Mouse (Mus musculus) intestine, embryonic 14.5 days (tissue): ENCODE measurements around the gene Znrf1. TPM values are rescaled to one million over a fixed set of nuclear protein-coding genes. Genes with fewer than 3 reads are reported as not detected.

Source experiments
- ATAC-seq: fragments of 200-750 bp; cut with Nextera tagmentation; replicated peaks from 2 replicates; pipeline ENCODE4 v1.8.0; 2017; ENCODE audit warnings: low read depth, moderate number of reproducible peaks, moderate TSS enrichment, moderate library complexity; ENCODE audit not compliant: low FRiP score, low TSS enrichment
- DNase-seq: peaks from one replicate; pipeline ENCODE4 v3.0.0-alpha.2; 2018; ENCODE audit warnings: low spot score
- H3K27ac ChIP-seq: fragments of 300-500 bp; sonication (generic); 2 replicates; pipeline ENCODE4 v1.5.1; 2014; ENCODE audit warnings: low read depth, mild to moderate bottlenecking, control low read depth
- H3K27me3 ChIP-seq: fragments of 300-500 bp; sonication (generic); replicated peaks from 2 replicates; pipeline ENCODE4 v1.6.1; 2014; ENCODE audit warnings: low read length, control low read depth; ENCODE audit not compliant: control insufficient read depth, insufficient read depth
- H3K36me3 ChIP-seq: fragments of 300-500 bp; sonication (generic); 2 replicates; pipeline ENCODE4 v1.6.1; 2014; ENCODE audit warnings: low read length, control low read depth; ENCODE audit not compliant: control insufficient read depth, insufficient read depth
- H3K4me1 ChIP-seq: fragments of 300-500 bp; sonication (generic); replicated peaks from 2 replicates; pipeline ENCODE4 v1.6.1; 2014; ENCODE audit warnings: low read length, control low read depth, mixed read lengths; ENCODE audit not compliant: control insufficient read depth, insufficient read depth
- H3K4me2 ChIP-seq: fragments of 300-500 bp; sonication (generic); 2 replicates; pipeline ENCODE4 v1.6.1; 2014; ENCODE audit warnings: low read length
- H3K4me3 ChIP-seq: fragments of 300-500 bp; sonication (generic); 2 replicates; pipeline ENCODE4 v1.5.1; 2014; ENCODE audit warnings: low read depth, low read length, control low read depth, mixed read lengths
- H3K9ac ChIP-seq: fragments of 300-500 bp; sonication (generic); 2 replicates; pipeline ENCODE4 v1.6.1; 2014; ENCODE audit warnings: mild to moderate bottlenecking, low read length
- H3K9me3 ChIP-seq: fragments of 300-500 bp; sonication (generic); 2 replicates; pipeline ENCODE4 v1.6.1; 2016; ENCODE audit warnings: low read length, control low read depth; ENCODE audit not compliant: control insufficient read depth
- WGBS: fragments of 180-500 bp; shearing (Covaris S2); extraction: QIAGEN DNeasy Blood & Tissue Kit; methylation state at CpG from one replicate; pipeline ENCODE4 v1.1.7; 2014; 5-methylcytosine and 5-hydroxymethylcytosine counted together
- polyA plus RNA-seq: library from polyadenylated mRNA; unstranded; fragments of >200 nt; fragmentation: Nextera tagmentation; extraction: Ambion mirVana; gene quantifications from 2 replicates; pipeline ENCODE4 v1.2.1, GENCODE M21; 2014

Gene Znrf1
- polyA plus RNA-seq, 1 experiment from 2014 or later: 34.2 TPM

- Histone ChIP-seq H3K9me3 (no peaks in the 10 kb centered on the region), H3K36me3 (no peaks in the 10 kb centered on the region), H3K9ac (no peak overlapping the region), H3K27ac (no peak overlapping the region), H3K4me2 (no peak overlapping the region), H3K4me1 (peaks cover 21% of the 10 kb centered on the region), H3K27me3 (no peaks in the 10 kb centered on the region), H3K4me3 (no peak overlapping the region)
- DNase-seq (no peak), ATAC-seq (no peak)
- 73% methylated on average over 3 of the region's 3 CpGs for WGBS
Measured at GRCm38 (mm10) chr8:111590214-111590613, 54.3 kb downstream of the Znrf1 start.

GRCm38 (mm10) chr8:111591176-111591575, 55.3 kb downstream of the Znrf1 start:
- ATAC-seq (no peak), DNase-seq (no peak)
- Histone ChIP-seq H3K4me3 (no peak overlapping the region), H3K36me3 (no peaks in the 10 kb centered on the region), H3K4me2 (no peak overlapping the region), H3K27ac (no peak overlapping the region), H3K9ac (no peak overlapping the region), H3K9me3 (no peaks in the 10 kb centered on the region), H3K27me3 (no peaks in the 10 kb centered on the region), H3K4me1 (peaks cover 31% of the 10 kb centered on the region)

- WGBS: 73% methylated on average over 7 of the region's 7 CpGs
- no peak overlapping the region for H3K9ac ChIP-seq
Measured at GRCm38 (mm10) chr8:111592390-111592910, 56.6 kb downstream of the Znrf1 start.

DNA sequence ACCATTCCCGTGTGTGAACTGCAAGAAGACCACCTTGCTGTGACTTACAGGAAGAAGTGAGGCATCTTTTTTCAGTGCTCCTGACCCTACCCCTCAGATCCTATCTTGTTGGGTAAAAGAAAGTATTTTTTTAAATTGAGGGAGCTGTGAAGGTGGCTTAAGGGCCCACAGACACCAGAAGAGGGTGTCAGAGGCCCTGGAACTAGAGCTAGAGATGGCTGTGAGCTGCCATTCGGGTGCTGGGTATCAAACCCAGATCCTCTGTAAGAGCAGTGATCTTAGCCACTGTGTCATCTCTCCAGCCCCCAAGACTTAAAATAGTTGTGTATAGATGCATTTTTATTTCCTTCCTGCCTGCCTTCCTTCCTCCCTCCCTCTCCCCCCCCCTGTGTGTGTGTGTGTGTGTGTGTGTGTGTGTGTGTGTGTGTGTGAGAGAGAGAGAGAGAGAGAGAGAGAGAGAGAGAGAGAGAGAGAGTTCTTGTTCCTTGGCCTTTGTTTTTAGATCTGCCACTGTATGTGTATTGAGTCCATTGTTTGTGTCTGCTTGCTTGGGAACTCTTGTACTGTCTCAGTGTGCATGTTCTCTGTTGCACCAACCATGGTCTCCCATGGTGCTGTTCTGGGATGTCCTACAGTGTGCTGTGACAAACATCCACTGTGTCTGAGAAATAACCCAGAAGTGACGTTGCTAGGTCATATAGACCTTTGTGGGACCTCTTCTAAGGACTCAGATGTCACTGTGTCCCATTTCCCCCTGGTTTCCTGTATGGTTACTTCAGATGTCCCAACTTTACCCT, 58.3 kb downstream of the Znrf1 start:
- DNase-seq (no peak), ATAC-seq (no peak)
- WGBS: 81% methylated on average over 3 of the region's 3 CpGs
- Histone ChIP-seq H3K36me3 (no peaks in the 10 kb centered on the region), H3K4me2 (no peak overlapping the region), H3K4me3 (no peak overlapping the region), H3K27ac (no peak overlapping the region), H3K9me3 (no peaks in the 10 kb centered on the region), H3K27me3 (no peaks in the 10 kb centered on the region), H3K4me1 (peaks cover 51% of the 10 kb centered on the region), H3K9ac (no peak overlapping the region)

More at GRCm38 (mm10) chr8:111592390-111592910, 56.6 kb downstream of the Znrf1 start:
- H3K9me3 ChIP-seq: no peaks in the 10 kb centered on the region
- H3K27ac ChIP-seq: no peak overlapping the region
- no peak for ATAC-seq
- peaks cover 44% of the 10 kb centered on the region for H3K4me1 ChIP-seq
- no peak for DNase-seq
- H3K4me2 ChIP-seq: no peak overlapping the region
- H3K4me3 ChIP-seq: no peak overlapping the region
- H3K27me3 ChIP-seq: no peaks in the 10 kb centered on the region
- H3K36me3 ChIP-seq: no peaks in the 10 kb centered on the region

DNA sequence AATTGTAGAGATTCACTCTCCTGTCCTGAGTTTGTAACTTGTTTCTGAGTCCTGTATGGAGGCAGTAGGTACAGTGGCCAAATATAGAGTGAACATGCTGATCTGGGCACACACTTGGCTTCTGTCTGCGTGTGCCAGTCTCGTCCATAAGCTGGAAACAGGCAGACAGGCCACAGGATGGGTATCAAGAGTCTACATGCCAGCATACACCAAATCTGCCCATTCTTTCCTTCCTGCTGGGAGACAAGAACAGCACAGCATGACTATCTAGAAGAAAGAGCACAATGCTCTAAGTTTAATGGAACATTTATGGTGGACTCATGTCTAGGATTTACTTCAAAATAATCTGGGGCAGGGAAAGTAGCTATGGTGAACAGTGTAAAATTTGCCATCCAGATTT, 59.1 kb downstream of the Znrf1 start:
- Histone ChIP-seq H3K27ac (no peak overlapping the region), H3K4me2 (no peak overlapping the region), H3K36me3 (no peaks in the 10 kb centered on the region), H3K9ac (no peak overlapping the region), H3K4me3 (no peak overlapping the region), H3K27me3 (no peaks in the 10 kb centered on the region), H3K9me3 (no peaks in the 10 kb centered on the region), H3K4me1 (peaks cover 51% of the 10 kb centered on the region)
- no peak for ATAC-seq
- WGBS: 91% methylated on average over 2 of the region's 2 CpGs
- no peak for DNase-seq

DNA sequence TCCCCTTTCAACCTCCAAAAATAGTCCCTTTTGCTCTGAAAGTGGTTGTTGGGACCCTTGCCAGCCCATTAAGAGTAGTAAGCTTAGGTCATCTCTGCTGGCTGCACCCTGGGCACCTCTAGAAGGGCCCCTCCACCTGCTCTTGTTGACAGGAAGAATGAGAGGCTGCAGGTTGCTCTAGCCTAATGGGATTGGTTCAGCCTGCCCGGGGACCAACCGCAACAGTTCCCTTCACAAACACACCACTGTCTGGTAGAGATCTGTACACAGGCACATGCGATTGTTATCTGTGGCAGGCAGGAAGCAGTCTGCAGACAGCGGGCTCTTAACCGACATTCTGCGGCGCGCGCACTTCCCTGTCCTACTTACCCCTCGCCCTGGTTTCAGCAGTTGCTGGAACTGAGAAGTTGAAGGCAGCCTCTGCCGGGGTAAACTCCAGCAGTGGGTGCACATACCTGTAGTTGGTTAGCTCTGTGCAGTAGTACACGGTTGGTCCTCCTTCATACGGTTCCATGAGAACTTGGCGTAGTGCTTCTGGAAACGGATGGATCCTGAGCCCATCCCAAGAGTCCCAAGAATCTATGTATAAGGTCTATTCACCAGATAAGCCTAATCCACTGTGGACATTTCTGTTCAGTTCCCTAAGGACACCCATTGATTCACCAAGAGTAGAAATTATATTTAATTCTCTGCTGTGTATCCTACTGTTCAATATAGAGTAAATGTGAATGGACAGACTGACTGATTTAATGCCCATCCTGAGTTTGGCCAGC, 60.0 kb downstream of the Znrf1 start:
- H3K4me3 ChIP-seq: no peak overlapping the region
- H3K4me2 ChIP-seq: peak overlapping the region; percentile 13; the same call in 1 of the 2 replicates
- ATAC-seq (peak; percentile 52), DNase-seq (no peak)
- peak overlapping the region; percentile 85 for H3K27ac ChIP-seq
- no peaks in the 10 kb centered on the region for H3K36me3 ChIP-seq
- 48% methylated on average over 15 of the region's 15 CpGs for WGBS
- no peaks in the 10 kb centered on the region for H3K27me3 ChIP-seq
- H3K9me3 ChIP-seq: no peaks in the 10 kb centered on the region
- peaks cover 51% of the 10 kb centered on the region for H3K4me1 ChIP-seq
- no peak overlapping the region for H3K9ac ChIP-seq

DNA sequence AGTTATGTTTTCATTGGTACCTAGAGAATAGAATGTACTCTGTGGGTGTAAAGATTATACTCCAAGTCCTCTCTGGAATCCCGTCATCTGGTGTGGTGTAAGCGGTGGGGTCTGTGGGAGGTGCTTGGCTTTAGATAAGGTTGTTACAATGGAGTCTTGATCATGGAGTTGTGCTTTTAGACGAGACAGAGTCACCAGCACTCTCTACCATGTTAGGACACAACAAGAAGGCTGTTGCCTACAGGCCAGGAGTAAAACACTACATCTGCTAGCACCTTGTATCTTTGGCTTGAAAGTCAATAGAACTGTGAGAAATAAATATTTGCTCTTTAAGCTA, 60.6 kb downstream of the Znrf1 start:
- no peak for DNase-seq
- Histone ChIP-seq H3K36me3 (no peaks in the 10 kb centered on the region), H3K9me3 (no peaks in the 10 kb centered on the region), H3K4me3 (no peak overlapping the region), H3K4me1 (peaks cover 51% of the 10 kb centered on the region), H3K27me3 (no peaks in the 10 kb centered on the region), H3K27ac (peak overlapping the region; percentile 85), H3K9ac (no peak overlapping the region), H3K4me2 (no peak overlapping the region)
- ATAC-seq: no peak
- 52% methylated on average over 3 of the region's 3 CpGs for whole genome bisulfite sequencing

GRCm38 (mm10) chr8:111597310-111597709, 61.4 kb downstream of the Znrf1 start:
- peaks cover 51% of the 10 kb centered on the region for H3K4me1 ChIP-seq

More at GRCm38 (mm10) chr8:111597310-111597709, 61.4 kb downstream of the Znrf1 start:
- Histone ChIP-seq H3K27me3 (no peaks in the 10 kb centered on the region), H3K9me3 (no peaks in the 10 kb centered on the region), H3K4me3 (no peak overlapping the region), H3K9ac (no peak overlapping the region), H3K4me2 (0 out of 2 replicates have a peak overlapping the region, but pooled peaks have one; percentile 11), H3K27ac (peak overlapping the region; percentile 85), H3K36me3 (no peaks in the 10 kb centered on the region)
- DNase-seq (no peak), ATAC-seq (peak; percentile 63)
- WGBS: 20% methylated on average over 1 of the region's 1 CpGs
